Mouse (Mus musculus) cerebellum, adult (tissue): ENCODE measurements at regions not wholly inside any gene's neighbourhood (a gene's known extent, or its start where the extent isn't known, plus 50 kb on each side); places are given as distances from the start of the nearest gene placed in this dataset.

ENCODE experiments used
- ATAC-seq: cut with Nextera tagmentation; 2 replicates; pipeline ENCODE4 v1.9.2; 2017; ENCODE audit warnings: mild to moderate bottlenecking, moderate library complexity, mixed read lengths; ENCODE audit not compliant: insufficient number of reproducible peaks, low FRiP score, low TSS enrichment

DNA sequence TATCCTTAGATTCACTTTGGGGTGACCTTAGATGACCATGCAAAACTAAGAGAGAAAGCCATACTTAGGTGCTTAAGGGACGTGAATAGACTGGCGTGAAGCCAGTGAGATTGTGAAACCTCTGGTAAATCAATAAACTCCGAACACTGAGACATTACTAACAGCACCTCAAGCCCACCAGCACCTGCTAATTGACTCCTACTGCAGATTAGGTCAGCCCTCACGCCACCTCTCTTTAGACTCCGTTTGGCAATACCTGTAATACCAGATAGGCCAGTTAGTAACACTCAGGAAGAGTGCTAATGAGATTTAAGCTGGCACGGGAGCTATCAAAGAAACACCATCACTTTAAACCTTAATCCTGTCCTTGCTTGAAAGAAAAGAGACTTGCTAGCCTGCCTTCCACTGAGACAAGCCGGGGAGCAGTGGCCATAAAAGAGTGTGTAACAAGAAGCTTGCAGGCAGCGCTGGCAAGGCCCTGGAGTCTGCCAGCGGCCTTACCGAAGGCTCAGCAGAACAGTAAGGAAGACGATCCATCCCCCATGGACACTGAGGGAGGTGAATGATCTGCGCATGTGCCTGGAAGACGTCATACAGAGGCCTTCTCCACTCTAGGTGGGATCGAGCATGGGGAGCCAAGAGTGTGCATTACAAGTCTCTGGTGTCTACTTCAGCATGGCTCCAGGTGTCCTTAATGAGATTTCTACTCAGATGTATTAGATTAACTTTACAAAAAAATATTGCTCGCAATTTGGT is 124.0 kb upstream of the Dyrk2 start:
- ATAC-seq = no peak

DNA sequence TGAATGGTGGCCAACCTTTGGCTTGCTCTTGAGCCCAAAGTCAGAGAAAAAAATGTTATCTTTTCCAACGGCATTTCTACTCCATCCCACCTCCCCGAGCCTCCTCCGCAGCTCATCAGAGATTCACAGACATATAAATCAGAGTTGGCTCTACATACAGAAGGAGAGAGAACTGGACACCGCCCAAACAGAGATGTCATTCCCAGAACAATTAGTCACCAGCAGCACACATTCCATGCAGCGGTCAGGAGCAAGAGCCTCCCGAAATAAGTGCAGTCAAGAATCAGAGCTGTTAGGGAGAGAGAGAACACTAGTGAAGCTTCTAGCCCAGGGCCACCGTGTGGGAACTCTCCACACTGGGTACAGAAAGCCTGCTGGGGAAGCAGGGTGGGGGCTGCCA is 121.2 kb upstream of the Dyrk2 start:
- no peak for ATAC-seq

GRCm38 (mm10) chr10:118990500-118990899 is 120.5 kb upstream of the Dyrk2 start:
- no peak for ATAC-seq

DNA sequence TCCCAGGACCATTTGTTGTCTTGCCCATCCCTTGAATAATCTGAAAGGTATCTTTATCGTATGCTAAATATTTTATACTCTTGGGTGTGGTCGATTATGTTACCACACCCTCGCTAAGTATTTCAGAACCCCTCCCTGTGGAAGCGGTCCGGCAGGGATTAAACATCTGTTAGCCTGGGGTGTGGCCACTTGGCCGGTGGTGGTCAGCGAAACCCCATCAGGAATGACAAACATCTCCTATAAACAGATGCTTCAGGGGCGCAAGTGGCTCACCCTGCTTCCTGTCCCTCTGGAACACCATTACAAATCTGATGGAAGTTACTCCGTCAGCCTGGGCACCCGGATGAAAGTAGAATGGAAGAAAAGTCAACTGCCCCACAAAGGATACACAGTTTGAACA is 119.8 kb upstream of the Dyrk2 start:
- no peak for ATAC-seq

- ATAC-seq = no peak
Measured at GRCm38 (mm10) chr10:118988249-118988648, 118.2 kb upstream of the Dyrk2 start.

DNA sequence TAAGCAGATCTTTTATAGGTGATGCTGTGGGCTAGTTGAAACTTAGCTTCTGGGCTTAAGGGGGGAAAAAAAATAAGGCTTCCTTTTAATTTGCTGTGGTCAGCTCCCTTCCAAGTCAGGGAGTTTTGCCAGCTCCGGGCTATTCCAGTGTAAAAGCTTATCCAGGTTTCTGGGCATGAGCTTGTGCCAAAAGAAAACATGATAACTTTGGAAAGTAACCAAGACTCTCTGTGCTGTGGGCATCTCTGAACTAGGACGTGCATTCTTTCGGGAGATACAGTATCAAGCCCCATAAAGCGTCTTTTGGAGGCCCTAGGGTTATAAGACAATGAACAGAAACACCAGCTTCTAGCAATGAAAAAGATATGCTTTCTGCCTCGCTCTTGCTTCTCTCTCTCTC is 114.6 kb upstream of the Dyrk2 start:
- no peak for ATAC-seq

DNA sequence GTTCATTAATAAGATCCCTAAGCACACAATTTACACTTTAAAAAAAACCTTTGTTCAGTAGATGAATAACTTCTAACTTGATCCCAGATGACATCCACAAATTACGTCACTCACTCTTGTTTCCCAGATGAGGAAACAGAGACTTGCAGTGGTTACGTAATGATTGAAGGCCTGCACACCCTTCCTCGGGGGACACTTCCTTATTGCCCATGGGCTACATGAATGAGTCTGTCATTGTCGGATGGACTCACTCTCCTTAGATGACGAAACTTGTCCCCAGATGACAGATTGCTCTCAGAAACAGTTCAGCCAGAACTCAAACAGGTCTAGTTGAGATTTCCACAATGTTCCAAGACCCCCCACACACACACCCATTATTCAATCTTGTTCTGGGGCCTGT is 111.4 kb upstream of the Dyrk2 start:
- ATAC-seq = no peak

GRCm38 (mm10) chr10:118979339-118979738 is 109.3 kb upstream of the Dyrk2 start:
- no peak for ATAC-seq

DNA sequence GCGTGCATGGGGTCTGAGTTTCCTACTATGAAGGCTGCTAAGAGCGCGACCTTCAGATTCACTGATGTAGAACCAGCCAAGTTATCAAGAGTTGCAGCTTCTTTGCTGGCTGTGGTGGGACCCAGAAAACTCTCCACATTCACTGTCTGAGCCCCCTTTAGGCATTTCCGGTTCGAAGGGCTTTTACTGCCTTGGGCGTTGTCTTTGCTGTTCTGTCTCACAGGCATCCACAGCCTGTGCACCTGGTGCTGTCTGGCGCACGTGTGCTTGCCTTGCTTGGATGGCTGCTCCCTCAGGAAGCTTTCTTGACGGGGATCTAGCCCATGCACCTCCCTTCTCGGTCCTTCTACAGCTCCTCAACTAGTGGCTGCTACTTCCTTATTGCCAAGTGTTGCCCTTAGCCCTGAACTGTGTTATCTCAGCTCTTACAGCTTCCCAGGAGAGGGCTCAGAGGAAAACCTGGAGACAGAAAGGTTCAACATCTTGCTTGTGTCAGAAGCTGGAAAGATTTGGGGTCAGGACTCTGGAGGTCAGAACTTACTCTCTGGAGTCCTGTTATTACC is 108.3 kb upstream of the Dyrk2 start:
- ATAC-seq = no peak

GRCm38 (mm10) chr10:118976447-118976846 is 106.4 kb upstream of the Dyrk2 start:
- ATAC-seq = no peak

DNA sequence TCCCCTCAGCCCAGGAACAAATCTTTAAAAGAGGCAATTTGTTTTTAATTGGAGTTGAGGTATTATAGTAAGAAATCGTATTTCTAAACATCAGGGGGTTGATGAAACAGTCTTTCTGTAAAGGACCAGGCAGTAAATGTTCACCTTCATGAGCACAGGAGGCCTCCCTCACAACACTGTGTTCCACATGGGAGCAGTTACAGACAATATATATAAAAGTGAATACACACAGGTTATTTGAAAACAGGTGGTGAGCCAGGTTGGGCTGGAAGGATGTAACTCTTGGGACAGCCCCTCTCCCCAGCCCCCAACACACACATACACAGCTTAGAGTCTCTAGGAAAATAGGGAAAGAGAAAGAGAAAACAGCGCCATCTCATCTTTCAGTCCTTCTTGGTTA is 105.8 kb upstream of the Dyrk2 start:
- ATAC-seq = no peak

- no peak for ATAC-seq
Measured at GRCm38 (mm10) chr10:118973324-118973723, 103.3 kb upstream of the Dyrk2 start.

DNA sequence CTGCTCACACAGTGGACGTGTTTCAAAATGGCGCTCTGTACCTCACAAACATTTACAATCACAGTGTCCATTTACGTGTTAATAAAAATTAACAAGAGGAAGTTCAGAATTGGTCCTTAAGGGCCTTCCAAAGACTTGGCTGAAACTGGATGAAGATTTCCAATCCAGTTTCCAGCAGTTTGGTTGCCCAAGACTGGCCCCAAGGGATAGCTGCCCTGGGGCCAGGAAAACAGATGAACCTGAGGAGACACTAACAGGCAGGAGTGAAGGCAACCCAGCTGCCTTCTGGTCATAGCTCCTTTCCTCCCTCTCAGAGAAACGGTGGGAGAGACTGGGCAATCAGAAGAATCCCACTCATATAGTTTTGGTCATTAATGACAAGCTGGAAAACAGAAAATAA is 102.6 kb upstream of the Dyrk2 start:
- no peak for ATAC-seq

DNA sequence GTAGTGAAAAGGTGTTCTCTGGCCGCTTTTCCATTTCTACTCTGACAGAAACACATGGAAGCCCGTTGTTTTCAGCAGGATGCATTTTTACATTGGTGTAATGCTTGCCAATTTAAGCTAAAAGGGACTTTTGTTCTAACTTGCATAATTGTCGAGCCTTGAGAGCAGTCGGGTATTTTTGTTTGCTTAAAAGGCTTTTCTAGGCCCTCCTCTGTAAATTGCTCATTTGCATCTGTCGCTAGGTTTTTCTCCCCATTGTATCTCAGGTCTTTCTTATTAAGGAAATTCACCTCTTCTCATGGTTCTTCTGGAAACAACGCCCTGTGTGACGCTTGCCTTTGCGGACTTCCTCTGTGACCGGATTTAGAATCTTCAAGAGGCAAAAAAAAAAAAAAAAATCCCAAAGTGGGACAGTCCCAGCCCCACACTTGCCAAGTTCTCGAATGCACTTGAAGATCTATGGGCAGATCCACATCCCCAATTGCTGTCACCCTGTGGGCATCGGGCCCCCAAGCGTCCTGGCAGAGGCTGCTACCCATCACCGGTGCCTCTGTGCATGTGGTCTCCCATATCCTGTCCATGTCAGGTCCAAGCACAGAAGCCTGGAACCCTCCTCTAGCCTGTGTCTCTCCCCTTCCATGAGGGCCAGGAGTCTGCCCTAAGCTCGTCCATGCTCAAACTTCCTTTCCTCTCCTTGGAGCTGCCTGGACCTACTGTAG is 100.6 kb upstream of the Dyrk2 start:
- no peak for ATAC-seq

GRCm38 (mm10) chr10:118961713-118962181 is 91.7 kb upstream of the Dyrk2 start:
- no peak for ATAC-seq

- ATAC-seq = no peak
Measured at GRCm38 (mm10) chr10:118960076-118960475, 90.1 kb upstream of the Dyrk2 start.

GRCm38 (mm10) chr10:118959623-118960022 is 89.6 kb upstream of the Dyrk2 start:
- ATAC-seq = no peak

GRCm38 (mm10) chr10:118956352-118956751 is 86.3 kb upstream of the Dyrk2 start:
- ATAC-seq = no peak

- no peak for ATAC-seq
Measured at GRCm38 (mm10) chr10:118953440-118953839, 83.4 kb upstream of the Dyrk2 start.

- ATAC-seq = no peak
Measured at GRCm38 (mm10) chr10:118952756-118953155, 82.7 kb upstream of the Dyrk2 start.

- no peak for ATAC-seq
Measured at GRCm38 (mm10) chr10:118947724-118948123, 77.7 kb upstream of the Dyrk2 start.
